Mouse (Mus musculus) forebrain, embryonic 11.5 days (tissue): Measurements from ENCODE around the gene Doxl2. TPM values are rescaled to one million over a fixed set of nuclear protein-coding genes. Genes with fewer than 3 reads are reported as not detected.

Source experiments
- ATAC-seq: fragments of 200-750 bp; cut with Nextera tagmentation; replicated peaks from 2 replicates; pipeline ENCODE4 v1.8.0; 2017; ENCODE audit warnings: moderate TSS enrichment; ENCODE audit not compliant: low FRiP score
- DNase-seq: peaks from one replicate; pipeline ENCODE4 v3.0.0-alpha.2; 2017; ENCODE audit warnings: low spot score
- H3K27ac ChIP-seq: fragments of 300-500 bp; sonication (generic); 2 replicates; pipeline ENCODE4 v1.5.1; 2014; ENCODE audit warnings: low read depth, low read length
- H3K27me3 ChIP-seq: fragments of 300-500 bp; sonication (generic); 2 replicates; pipeline ENCODE4 v1.6.1; 2014; ENCODE audit warnings: mild to moderate bottlenecking, low read length, mixed read lengths; ENCODE audit not compliant: control insufficient read depth, insufficient read depth
- H3K36me3 ChIP-seq: fragments of 300-500 bp; sonication (generic); 2 replicates; pipeline ENCODE4 v1.6.1; 2014; ENCODE audit warnings: mild to moderate bottlenecking, low read length, moderate library complexity, mixed read lengths; ENCODE audit not compliant: control insufficient read depth, insufficient read depth
- H3K4me1 ChIP-seq: fragments of 300-500 bp; sonication (generic); replicated peaks from 2 replicates; pipeline ENCODE4 v1.6.1; 2014; ENCODE audit warnings: low read length, mixed read lengths; ENCODE audit not compliant: control insufficient read depth, insufficient read depth
- H3K4me2 ChIP-seq: fragments of 300-500 bp; sonication (generic); 2 replicates; pipeline ENCODE4 v1.6.1; 2014; ENCODE audit warnings: low read depth, mild to moderate bottlenecking, low read length, moderate library complexity, mixed read lengths; ENCODE audit not compliant: severe bottlenecking
- H3K4me3 ChIP-seq: fragments of 300-500 bp; sonication (generic); 2 replicates; pipeline ENCODE4 v1.5.1; 2014; ENCODE audit warnings: low read depth, low read length
- H3K9ac ChIP-seq: fragments of 300-500 bp; sonication (generic); 2 replicates; pipeline ENCODE4 v1.6.1; 2014; ENCODE audit warnings: low read length
- H3K9me3 ChIP-seq: fragments of 300-500 bp; sonication (generic); 2 replicates; pipeline ENCODE4 v1.6.1; 2016; ENCODE audit warnings: low read length, mixed read lengths; ENCODE audit not compliant: control insufficient read depth
- WGBS: fragments of 180-500 bp; shearing (Covaris S2); extraction: QIAGEN DNeasy Blood & Tissue Kit; methylation state at CpG from one replicate; pipeline ENCODE4 v1.1.7; 2014; 5-methylcytosine and 5-hydroxymethylcytosine counted together
- polyA plus RNA-seq: library from polyadenylated mRNA; unstranded; fragments of >200 nt; fragmentation: Nextera tagmentation; extraction: Ambion mirVana; gene quantifications from 2 replicates; pipeline ENCODE4 v1.2.1, GENCODE M21; 2014

Gene Doxl2
- polyA plus RNA-seq: not detected in 2 replicates

GRCm38 (mm10) chr6:48974663-48975062, at the start of gene Doxl2:
Gene Doxl2, plus strand, starts transcription at chr6:48974963.
- WGBS: 92% methylated on average over 2 of the region's 2 CpGs
- DNase-seq (peak; percentile 44), ATAC-seq (no peak)
- Histone ChIP-seq H3K9ac (no peak within 1 kb of the TSS), H3K27ac (no peak within 1 kb of the TSS), H3K4me1 (no peaks in the 10 kb centered on the region), H3K4me2 (no peak within 1 kb of the TSS), H3K9me3 (no peaks in the 10 kb centered on the region), H3K36me3 (no peaks in the 10 kb centered on the region), H3K4me3 (no peak within 1 kb of the TSS), H3K27me3 (no peaks in the 10 kb centered on the region)

- no peak for DNase-seq
- Histone ChIP-seq H3K27me3 (no peaks in the 10 kb centered on the region), H3K4me1 (no peaks in the 10 kb centered on the region), H3K9ac (no peak within 1 kb of the TSS), H3K27ac (no peak within 1 kb of the TSS), H3K4me3 (no peak within 1 kb of the TSS), H3K36me3 (no peaks in the 10 kb centered on the region), H3K9me3 (no peaks in the 10 kb centered on the region), H3K4me2 (no peak within 1 kb of the TSS)
- no peak for ATAC-seq
- WGBS: 89% methylated on average over 5 of the region's 5 CpGs
Observed at GRCm38 (mm10) chr6:48929595-48929994, 45.2 kb upstream of the Doxl2 start, which contains the start of gene 1600015I10Rik. Gene 1600015I10Rik, plus strand, starts transcription at chr6:48929895.

- Histone ChIP-seq H3K4me1 (no peaks in the 10 kb centered on the region), H3K4me2 (no peak overlapping the region), H3K27me3 (no peaks in the 10 kb centered on the region), H3K4me3 (no peak overlapping the region), H3K9ac (no peak overlapping the region), H3K27ac (no peak overlapping the region), H3K36me3 (no peaks in the 10 kb centered on the region), H3K9me3 (no peaks in the 10 kb centered on the region; the same call in 1 of the 2 replicates)
- DNase-seq (no peak), ATAC-seq (no peak)
- WGBS: 76% methylated on average over 2 of the region's 2 CpGs
Observed at GRCm38 (mm10) chr6:48949596-48949995, 25.2 kb upstream of the Doxl2 start.

GRCm38 (mm10) chr6:48950676-48951075, 24.1 kb upstream of the Doxl2 start:
- Histone ChIP-seq H3K9ac (no peak overlapping the region), H3K9me3 (no peaks in the 10 kb centered on the region), H3K4me3 (no peak overlapping the region), H3K27ac (no peak overlapping the region), H3K4me2 (no peak overlapping the region), H3K36me3 (no peaks in the 10 kb centered on the region), H3K27me3 (no peaks in the 10 kb centered on the region), H3K4me1 (no peaks in the 10 kb centered on the region)
- WGBS: 90% methylated on average over 5 of the region's 5 CpGs
- peak; percentile 11 for DNase-seq
- ATAC-seq: no peak

GRCm38 (mm10) chr6:48951630-48952029, 23.1 kb upstream of the Doxl2 start:
- Histone ChIP-seq H3K4me1 (no peaks in the 10 kb centered on the region), H3K4me2 (no peak overlapping the region), H3K4me3 (no peak overlapping the region), H3K27ac (no peak overlapping the region), H3K36me3 (no peaks in the 10 kb centered on the region), H3K9ac (no peak overlapping the region), H3K27me3 (no peaks in the 10 kb centered on the region), H3K9me3 (no peaks in the 10 kb centered on the region)
- DNase-seq (peak; percentile 5), ATAC-seq (no peak)
- WGBS: 90% methylated on average over 6 of the region's 6 CpGs

- no peak overlapping the region for H3K9ac ChIP-seq
- H3K36me3 ChIP-seq: no peaks in the 10 kb centered on the region
- H3K4me2 ChIP-seq: no peak overlapping the region
Observed at GRCm38 (mm10) chr6:48953220-48953619, 21.5 kb upstream of the Doxl2 start.

GRCm38 (mm10) chr6:48954211-48954610, 20.6 kb upstream of the Doxl2 start:
- no peak overlapping the region for H3K4me2 ChIP-seq
- no peaks in the 10 kb centered on the region for H3K9me3 ChIP-seq
- no peak overlapping the region for H3K4me3 ChIP-seq
- H3K36me3 ChIP-seq: no peaks in the 10 kb centered on the region
- H3K4me1 ChIP-seq: no peaks in the 10 kb centered on the region
- no peak for DNase-seq
- no peaks in the 10 kb centered on the region for H3K27me3 ChIP-seq
- no peak overlapping the region for H3K27ac ChIP-seq
- ATAC-seq: no peak
- no peak overlapping the region for H3K9ac ChIP-seq
- 79% methylated on average over 5 of the region's 5 CpGs for WGBS

More at GRCm38 (mm10) chr6:48953220-48953619, 21.5 kb upstream of the Doxl2 start:
- WGBS: 87% methylated on average over 5 of the region's 5 CpGs
- Histone ChIP-seq H3K9me3 (no peaks in the 10 kb centered on the region), H3K27ac (no peak overlapping the region), H3K4me1 (no peaks in the 10 kb centered on the region), H3K27me3 (no peaks in the 10 kb centered on the region), H3K4me3 (no peak overlapping the region)
- no peak for ATAC-seq
- peak; percentile 16 for DNase-seq

GRCm38 (mm10) chr6:48954946-48955345, 19.8 kb upstream of the Doxl2 start:
- Histone ChIP-seq H3K9ac (no peak overlapping the region), H3K4me3 (no peak overlapping the region), H3K4me1 (no peaks in the 10 kb centered on the region), H3K9me3 (no peaks in the 10 kb centered on the region), H3K36me3 (no peaks in the 10 kb centered on the region), H3K27me3 (no peaks in the 10 kb centered on the region), H3K27ac (no peak overlapping the region), H3K4me2 (no peak overlapping the region)
- no peak for ATAC-seq
- 50% methylated on average over 1 of the region's 1 CpGs for WGBS
- DNase-seq: no peak

GRCm38 (mm10) chr6:48956785-48957184, 18.0 kb upstream of the Doxl2 start:
- Histone ChIP-seq H3K27me3 (no peaks in the 10 kb centered on the region), H3K4me2 (no peak overlapping the region), H3K9me3 (no peaks in the 10 kb centered on the region), H3K4me3 (no peak overlapping the region), H3K4me1 (no peaks in the 10 kb centered on the region), H3K36me3 (no peaks in the 10 kb centered on the region), H3K9ac (no peak overlapping the region), H3K27ac (no peak overlapping the region)
- ATAC-seq (no peak), DNase-seq (no peak)
- 86% methylated on average over 4 of the region's 4 CpGs for WGBS
